Mouse (Mus musculus) lung, embryonic 14.5 days (tissue): ENCODE data around the gene Tesk1. TPM values are rescaled to one million over a fixed set of nuclear protein-coding genes. Genes with fewer than 3 reads are reported as not detected.

Source experiments
- ATAC-seq: fragments of 200-750 bp; cut with Nextera tagmentation; 2 replicates; pipeline ENCODE4 v1.8.0; 2017; ENCODE audit warnings: mild to moderate bottlenecking, moderate TSS enrichment, moderate library complexity; ENCODE audit not compliant: insufficient read depth
- DNase-seq: peaks from one replicate; pipeline ENCODE4 v3.0.0-alpha.2; 2015
- H3K27ac ChIP-seq: fragments of 300-500 bp; sonication (generic); 2 replicates; pipeline ENCODE4 v1.5.1; 2014; ENCODE audit warnings: low read depth, mild to moderate bottlenecking, moderate library complexity
- H3K27me3 ChIP-seq: fragments of 300-500 bp; sonication (generic); 2 replicates; pipeline ENCODE4 v1.6.1; 2014; ENCODE audit warnings: low read length, control low read depth; ENCODE audit not compliant: insufficient read depth
- H3K36me3 ChIP-seq: fragments of 300-500 bp; sonication (generic); 2 replicates; pipeline ENCODE4 v1.6.1; 2014; ENCODE audit warnings: control low read depth; ENCODE audit not compliant: insufficient read depth
- H3K4me1 ChIP-seq: fragments of 300-500 bp; sonication (generic); 2 replicates; pipeline ENCODE4 v1.6.1; 2014; ENCODE audit warnings: antibody characterized with exemption, control low read depth; ENCODE audit not compliant: insufficient read depth
- H3K4me2 ChIP-seq: fragments of 300-500 bp; sonication (generic); 2 replicates; pipeline ENCODE4 v1.6.1; 2014; ENCODE audit warnings: mild to moderate bottlenecking
- H3K4me3 ChIP-seq: fragments of 300-500 bp; sonication (generic); 2 replicates; pipeline ENCODE4 v1.5.1; 2014; ENCODE audit warnings: low read depth, low read length
- H3K9ac ChIP-seq: fragments of 300-500 bp; sonication (generic); 2 replicates; pipeline ENCODE4 v1.6.1; 2014
- H3K9me3 ChIP-seq: fragments of 300-500 bp; sonication (generic); 2 replicates; pipeline ENCODE4 v1.6.1; 2016; ENCODE audit warnings: low read depth, low read length, control low read depth
- CTCF ChIP-seq: IDR thresholded peaks from 2 replicates; pipeline ENCODE4 v1.5.1; 2016; ENCODE audit warnings: antibody characterized with exemption, low read depth
- WGBS: fragments of 180-500 bp; shearing (Covaris S2); extraction: QIAGEN DNeasy Blood & Tissue Kit; methylation state at CpG from one replicate; pipeline ENCODE4 v1.1.7; 2014; 5-methylcytosine and 5-hydroxymethylcytosine counted together
- polyA plus RNA-seq: library from polyadenylated mRNA; unstranded; fragments of >200 nt; fragmentation: Nextera tagmentation; extraction: Ambion mirVana; gene quantifications from 2 replicates; pipeline ENCODE4 v1.2.1, GENCODE M21; 2014

The Tesk1 gene
- polyA plus RNA-seq, 1 experiment from 2014 or later = 15.9 TPM

- H3K4me1 ChIP-seq = no peaks in the 10 kb centered on the region
- peak overlapping the region; percentile 4; the same call in 1 of the 2 replicates for H3K9ac ChIP-seq
- whole genome bisulfite sequencing = 28% methylated on average over 31 of the region's 31 CpGs
- H3K4me3 ChIP-seq = no peak overlapping the region
- H3K27me3 ChIP-seq = peaks cover 37% of the 10 kb centered on the region
- DNase-seq = peak; percentile 34
- H3K4me2 ChIP-seq = peak overlapping the region; percentile 36
- H3K36me3 ChIP-seq = peaks cover 50% of the 10 kb centered on the region
- H3K27ac ChIP-seq = no peak overlapping the region
- ATAC-seq = peak; percentile 36; the same call in 1 of the 2 replicates
- H3K9me3 ChIP-seq = no peaks in the 10 kb centered on the region
- no peak for TF ChIP-seq CTCF
These were observed 15.9 kb upstream of the Tesk1 start for GRCm38 (mm10) chr4:43425648-43426380.

- WGBS = 61% methylated on average over 10 of the region's 10 CpGs
- DNase-seq (no peak), ATAC-seq (no peak)
- Histone ChIP-seq H3K27me3 (peaks cover 37% of the 10 kb centered on the region), H3K4me1 (no peaks in the 10 kb centered on the region), H3K9ac (no peak overlapping the region), H3K36me3 (peaks cover 50% of the 10 kb centered on the region), H3K4me3 (no peak overlapping the region), H3K4me2 (no peak overlapping the region), H3K27ac (no peak overlapping the region), H3K9me3 (no peaks in the 10 kb centered on the region)
- no peak for TF ChIP-seq CTCF
These were observed 15.3 kb upstream of the Tesk1 start for GRCm38 (mm10) chr4:43426487-43426886.

GRCm38 (mm10) chr4:43427501-43428179, 14.1 kb upstream of the Tesk1 start:
- no peak overlapping the region for H3K4me3 ChIP-seq
- no peak for TF ChIP-seq CTCF
- ATAC-seq (no peak), DNase-seq (no peak)
- H3K27ac ChIP-seq = no peak overlapping the region
- H3K27me3 ChIP-seq = peaks cover 37% of the 10 kb centered on the region
- H3K4me1 ChIP-seq = no peaks in the 10 kb centered on the region
- no peaks in the 10 kb centered on the region for H3K9me3 ChIP-seq
- 28% methylated on average over 23 of the region's 23 CpGs for WGBS
- H3K4me2 ChIP-seq = no peak overlapping the region
- no peak overlapping the region for H3K9ac ChIP-seq
- peaks cover 39% of the 10 kb centered on the region for H3K36me3 ChIP-seq

- TF ChIP-seq CTCF = no peak
- Histone ChIP-seq H3K9me3 (no peaks in the 10 kb centered on the region), H3K36me3 (peaks cover 33% of the 10 kb centered on the region), H3K4me1 (no peaks in the 10 kb centered on the region), H3K27ac (no peak overlapping the region), H3K9ac (no peak overlapping the region), H3K4me2 (peak overlapping the region; percentile 42), H3K4me3 (0 out of 2 replicates have a peak overlapping the region, but pooled peaks have one; percentile 4), H3K27me3 (peaks cover 37% of the 10 kb centered on the region)
- ATAC-seq (peak; percentile 5; the same call in 1 of the 2 replicates), DNase-seq (no peak)
- WGBS = 31% methylated on average over 16 of the region's 16 CpGs
These were observed 13.4 kb upstream of the Tesk1 start for GRCm38 (mm10) chr4:43428180-43428861.

GRCm38 (mm10) chr4:43428946-43429345, 12.8 kb upstream of the Tesk1 start, which contains the start of gene Fam166b:
Gene Fam166b, minus strand, starts transcription at chr4:43429134.
- Histone ChIP-seq H3K27me3 (peaks cover 37% of the 10 kb centered on the region), H3K9ac (peak within 1 kb of the TSS; percentile 35; the same call in 1 of the 2 replicates), H3K27ac (no peak within 1 kb of the TSS), H3K36me3 (peaks cover 26% of the 10 kb centered on the region), H3K4me1 (no peaks in the 10 kb centered on the region), H3K9me3 (no peaks in the 10 kb centered on the region), H3K4me3 (0 out of 2 replicates have a peak within 1 kb of the TSS, but pooled peaks have one; percentile 4), H3K4me2 (peak within 1 kb of the TSS; percentile 42)
- WGBS = 4% methylated on average over 10 of the region's 10 CpGs
- ATAC-seq (peak; percentile 35; the same call in 1 of the 2 replicates), DNase-seq (peak; percentile 55)
- no peak for TF ChIP-seq CTCF

GRCm38 (mm10) chr4:43431690-43432089, 10.0 kb upstream of the Tesk1 start:
- Histone ChIP-seq H3K4me3 (no peak overlapping the region), H3K9me3 (no peaks in the 10 kb centered on the region), H3K27ac (no peak overlapping the region), H3K27me3 (peaks cover 23% of the 10 kb centered on the region), H3K4me1 (no peaks in the 10 kb centered on the region), H3K9ac (no peak overlapping the region), H3K4me2 (no peak overlapping the region), H3K36me3 (no peaks in the 10 kb centered on the region)
- ATAC-seq (0 out of 2 replicates have a peak, but pooled peaks have one; percentile 26), DNase-seq (peak; percentile 95)
- peak; percentile 95 for TF ChIP-seq CTCF
- 6% methylated on average over 4 of the region's 4 CpGs for whole genome bisulfite sequencing

GRCm38 (mm10) chr4:43432832-43433231, 8.9 kb upstream of the Tesk1 start:
- ATAC-seq = no peak
- no peak overlapping the region for H3K4me2 ChIP-seq
- TF ChIP-seq CTCF = no peak
- H3K27me3 ChIP-seq = peaks cover 12% of the 10 kb centered on the region
- H3K36me3 ChIP-seq = no peaks in the 10 kb centered on the region
- no peaks in the 10 kb centered on the region for H3K9me3 ChIP-seq
- WGBS = 77% methylated on average over 1 of the region's 1 CpGs
- no peak for DNase-seq
- no peak overlapping the region for H3K27ac ChIP-seq
- H3K9ac ChIP-seq = no peak overlapping the region
- H3K4me1 ChIP-seq = no peaks in the 10 kb centered on the region
- H3K4me3 ChIP-seq = no peak overlapping the region
